Mouse (Mus musculus): ENCODE data around the gene Cep250. TPM values are rescaled to one million over a fixed set of nuclear protein-coding genes. Genes with fewer than 3 reads are reported as not detected.

The Cep250 gene
- polyA plus RNA-seq, 1 experiment from 2014 or later = 22.5 TPM

GRCm38 (mm10) chr2:155943463-155943862 lies 12.8 kb upstream of the Cep250 start:
- no peak for ATAC-seq (ENCODE audit: insufficient number of reproducible peaks, low FRiP score, low TSS enrichment, low read depth)
- H3K27me3 ChIP-seq = peaks cover 2% of the 10 kb centered on the region; the same call in 1 of the 2 replicates
- H3K27ac ChIP-seq (replicated peaks) = no peak overlapping the region
- no peaks in the 10 kb centered on the region for H3K36me3 ChIP-seq
- 0 out of 2 replicates have a peak overlapping the region, but pooled peaks have one; percentile 7 for H3K4me3 ChIP-seq (replicated peaks)
- no peaks in the 10 kb centered on the region for H3K9me3 ChIP-seq (replicated peaks)
- 2% methylated on average over 8 of the region's 8 CpGs for WGBS
- no peak overlapping the region for H3K9ac ChIP-seq
- peak overlapping the region; percentile 21; the same call in 1 of the 2 replicates for H3K4me2 ChIP-seq (replicated peaks)
- peaks cover 43% of the 10 kb centered on the region for H3K4me1 ChIP-seq

- H3K4me3 ChIP-seq (replicated peaks) = peak overlapping the region; percentile 3; the same call in 1 of the 2 replicates
- 80% methylated on average over 4 of the region's 4 CpGs for WGBS
- no peaks in the 10 kb centered on the region for H3K9me3 ChIP-seq (replicated peaks)
- H3K9ac ChIP-seq = no peak overlapping the region
- no peak for ATAC-seq (ENCODE audit: insufficient number of reproducible peaks, low FRiP score, low TSS enrichment, low read depth)
- peaks cover 50% of the 10 kb centered on the region for H3K4me1 ChIP-seq
- peaks cover 2% of the 10 kb centered on the region; the same call in 1 of the 2 replicates for H3K27me3 ChIP-seq
- peak overlapping the region; percentile 32 for H3K4me2 ChIP-seq (replicated peaks)
- H3K27ac ChIP-seq (replicated peaks) = 0 out of 2 replicates have a peak overlapping the region, but pooled peaks have one; percentile 6
- no peaks in the 10 kb centered on the region for H3K36me3 ChIP-seq
Observed at GRCm38 (mm10) chr2:155944685-155945084, 11.6 kb upstream of the Cep250 start.

- Histone ChIP-seq H3K4me1 (peaks cover 47% of the 10 kb centered on the region), H3K9me3 (replicated peaks) (no peaks in the 10 kb centered on the region), H3K4me2 (replicated peaks) (peak within 1 kb of the TSS; percentile 32), H3K27me3 (peaks cover 2% of the 10 kb centered on the region; the same call in 1 of the 2 replicates), H3K36me3 (no peaks in the 10 kb centered on the region), H3K27ac (replicated peaks) (0 out of 2 replicates have a peak within 1 kb of the TSS, but pooled peaks have one; percentile 6), H3K4me3 (replicated peaks) (peak within 1 kb of the TSS; percentile 3; the same call in 1 of the 2 replicates), H3K9ac (no peak within 1 kb of the TSS)
- 15% methylated on average over 13 of the region's 13 CpGs for WGBS
- ATAC-seq (ENCODE audit: insufficient number of reproducible peaks, low FRiP score, low TSS enrichment, low read depth) = no peak
Observed at GRCm38 (mm10) chr2:155945124-155945523, 11.1 kb upstream of the Cep250 start, which contains the start of gene Gdf5. TSS of gene Gdf5 (minus strand) at chr2:155945367.

- ATAC-seq (ENCODE audit: insufficient number of reproducible peaks, low FRiP score, low TSS enrichment, low read depth) = no peak
- Histone ChIP-seq H3K9ac (no peak overlapping the region), H3K36me3 (no peaks in the 10 kb centered on the region), H3K4me3 (replicated peaks) (no peak overlapping the region), H3K27ac (replicated peaks) (no peak overlapping the region), H3K9me3 (replicated peaks) (no peaks in the 10 kb centered on the region), H3K4me1 (peaks cover 43% of the 10 kb centered on the region), H3K4me2 (replicated peaks) (peak overlapping the region; percentile 32; the same call in 1 of the 2 replicates), H3K27me3 (peaks cover 2% of the 10 kb centered on the region; the same call in 1 of the 2 replicates)
- 23% methylated on average over 5 of the region's 5 CpGs for WGBS
Observed at GRCm38 (mm10) chr2:155945580-155945979, 10.7 kb upstream of the Cep250 start.

GRCm38 (mm10) chr2:155946069-155946468 lies 10.2 kb upstream of the Cep250 start:
- WGBS = 4% methylated on average over 7 of the region's 7 CpGs
- no peak overlapping the region for H3K9ac ChIP-seq
- no peak overlapping the region for H3K4me3 ChIP-seq (replicated peaks)
- H3K27ac ChIP-seq (replicated peaks) = no peak overlapping the region
- H3K36me3 ChIP-seq = no peaks in the 10 kb centered on the region
- no peak for ATAC-seq (ENCODE audit: insufficient number of reproducible peaks, low FRiP score, low TSS enrichment, low read depth)
- peaks cover 43% of the 10 kb centered on the region for H3K4me1 ChIP-seq
- H3K9me3 ChIP-seq (replicated peaks) = no peaks in the 10 kb centered on the region
- peaks cover 2% of the 10 kb centered on the region; the same call in 1 of the 2 replicates for H3K27me3 ChIP-seq
- no peak overlapping the region for H3K4me2 ChIP-seq (replicated peaks)

- ATAC-seq (ENCODE audit: insufficient number of reproducible peaks, low FRiP score, low TSS enrichment, low read depth) = no peak
- 22% methylated on average over 4 of the region's 4 CpGs for WGBS
Observed at GRCm38 (mm10) chr2:155946499-155946898, 9.8 kb upstream of the Cep250 start.

GRCm38 (mm10) chr2:155947390-155948002 lies 8.8 kb upstream of the Cep250 start:
- Histone ChIP-seq H3K9ac (no peak overlapping the region), H3K9me3 (replicated peaks) (no peaks in the 10 kb centered on the region), H3K36me3 (no peaks in the 10 kb centered on the region), H3K4me1 (peaks cover 37% of the 10 kb centered on the region), H3K27me3 (peaks cover 2% of the 10 kb centered on the region; the same call in 1 of the 2 replicates), H3K4me3 (replicated peaks) (no peak overlapping the region), H3K27ac (replicated peaks) (no peak overlapping the region), H3K4me2 (replicated peaks) (no peak overlapping the region)
- 47% methylated on average over 5 of the region's 5 CpGs for WGBS
- ATAC-seq (ENCODE audit: insufficient number of reproducible peaks, low FRiP score, low TSS enrichment, low read depth) = no peak

More at GRCm38 (mm10) chr2:155946499-155946898, 9.8 kb upstream of the Cep250 start:
- peaks cover 2% of the 10 kb centered on the region; the same call in 1 of the 2 replicates for H3K27me3 ChIP-seq
- H3K9ac ChIP-seq = no peak overlapping the region
- no peak overlapping the region for H3K4me3 ChIP-seq (replicated peaks)
- no peaks in the 10 kb centered on the region for H3K9me3 ChIP-seq (replicated peaks)
- no peak overlapping the region for H3K4me2 ChIP-seq (replicated peaks)
- H3K27ac ChIP-seq (replicated peaks) = no peak overlapping the region
- H3K4me1 ChIP-seq = peaks cover 43% of the 10 kb centered on the region
- no peaks in the 10 kb centered on the region for H3K36me3 ChIP-seq

- Histone ChIP-seq H3K9me3 (replicated peaks) (no peaks in the 10 kb centered on the region), H3K4me2 (replicated peaks) (no peak overlapping the region), H3K27ac (replicated peaks) (no peak overlapping the region), H3K9ac (no peak overlapping the region), H3K4me3 (replicated peaks) (no peak overlapping the region), H3K27me3 (no peaks in the 10 kb centered on the region; the same call in 1 of the 2 replicates), H3K4me1 (peaks cover 24% of the 10 kb centered on the region), H3K36me3 (no peaks in the 10 kb centered on the region)
- WGBS = 8% methylated on average over 6 of the region's 6 CpGs
- no peak for ATAC-seq (ENCODE audit: insufficient number of reproducible peaks, low FRiP score, low TSS enrichment, low read depth)
Observed at GRCm38 (mm10) chr2:155949362-155949761, 6.9 kb upstream of the Cep250 start.

- H3K4me3 ChIP-seq (replicated peaks) = no peak overlapping the region
- no peaks in the 10 kb centered on the region for H3K9me3 ChIP-seq (replicated peaks)
- H3K27me3 ChIP-seq = no peaks in the 10 kb centered on the region
- peaks cover 7% of the 10 kb centered on the region for H3K4me1 ChIP-seq
- no peaks in the 10 kb centered on the region for H3K36me3 ChIP-seq
- no peak for ATAC-seq (ENCODE audit: insufficient number of reproducible peaks, low FRiP score, low TSS enrichment, low read depth)
- H3K9ac ChIP-seq = no peak overlapping the region
- H3K4me2 ChIP-seq (replicated peaks) = no peak overlapping the region
- H3K27ac ChIP-seq (replicated peaks) = no peak overlapping the region
Observed at GRCm38 (mm10) chr2:155952006-155952405, 4.3 kb upstream of the Cep250 start.

GRCm38 (mm10) chr2:155959981-155960380 lies 3.7 kb downstream of the Cep250 start:
- no peak overlapping the region for H3K4me3 ChIP-seq (replicated peaks)
- H3K4me2 ChIP-seq (replicated peaks) = no peak overlapping the region
- H3K36me3 ChIP-seq = peaks cover 30% of the 10 kb centered on the region
- WGBS = 83% methylated on average over 5 of the region's 5 CpGs
- no peak overlapping the region for H3K9ac ChIP-seq
- H3K27ac ChIP-seq (replicated peaks) = no peak overlapping the region
- ATAC-seq (ENCODE audit: insufficient number of reproducible peaks, low FRiP score, low TSS enrichment, low read depth) = no peak
- no peaks in the 10 kb centered on the region for H3K9me3 ChIP-seq (replicated peaks)
- H3K4me1 ChIP-seq = peaks cover 9% of the 10 kb centered on the region; the same call in 1 of the 2 replicates
- no peaks in the 10 kb centered on the region for H3K27me3 ChIP-seq

- H3K36me3 ChIP-seq = peaks cover 47% of the 10 kb centered on the region
- H3K4me2 ChIP-seq (replicated peaks) = no peak overlapping the region
- H3K4me3 ChIP-seq (replicated peaks) = no peak overlapping the region
- no peaks in the 10 kb centered on the region for H3K9me3 ChIP-seq (replicated peaks)
- no peak for ATAC-seq (ENCODE audit: insufficient number of reproducible peaks, low FRiP score, low TSS enrichment, low read depth)
- peaks cover 9% of the 10 kb centered on the region; the same call in 1 of the 2 replicates for H3K4me1 ChIP-seq
- H3K27ac ChIP-seq (replicated peaks) = no peak overlapping the region
- WGBS = 77% methylated on average over 10 of the region's 10 CpGs
- H3K27me3 ChIP-seq = no peaks in the 10 kb centered on the region
- H3K9ac ChIP-seq = no peak overlapping the region
Observed at GRCm38 (mm10) chr2:155961862-155962261, 5.6 kb downstream of the Cep250 start.
